Mouse (Mus musculus) stomach, postnatal 0 days (tissue): ENCODE data around the gene Plk1.

Source experiments
- CTCF ChIP-seq: IDR thresholded peaks from 2 replicates; pipeline ENCODE4 v1.5.1; 2016; ENCODE audit warnings: antibody characterized with exemption, low read depth, mild to moderate bottlenecking, moderate library complexity
- EP300 ChIP-seq: optimal IDR thresholded peaks from 2 replicates; pipeline ENCODE3; 2016; ENCODE audit warnings: antibody characterized with exemption

DNA sequence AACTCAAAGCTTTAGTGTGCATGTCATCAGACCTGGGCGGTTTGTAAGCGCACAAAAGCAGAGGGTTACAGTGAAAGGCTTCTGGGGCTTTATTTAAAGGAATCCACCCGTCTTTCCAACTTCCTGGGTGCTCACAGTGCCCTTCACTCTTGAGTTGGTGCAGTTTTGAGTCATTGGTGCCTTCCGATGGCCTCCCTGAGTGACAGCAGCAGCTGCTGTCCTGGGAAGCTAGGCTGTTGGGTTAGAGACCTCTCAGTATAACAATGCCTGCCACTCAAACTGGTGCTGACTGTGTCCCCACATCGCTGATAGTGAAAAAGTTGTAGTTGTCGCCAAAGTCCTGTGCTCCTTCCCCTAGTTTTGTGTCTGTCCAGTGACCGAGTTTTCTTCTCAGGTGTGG lies 8.0 kb downstream of the Plk1 start:
- TF ChIP-seq CTCF (no peak), EP300 (no peak)
